Mouse (Mus musculus): ENCODE measurements around the gene Stac2. TPM values are rescaled to one million over a fixed set of nuclear protein-coding genes. Genes with fewer than 3 reads are reported as not detected.

The Stac2 gene
- polyA plus RNA-seq, 1 experiment = 0.87 TPM

DNA sequence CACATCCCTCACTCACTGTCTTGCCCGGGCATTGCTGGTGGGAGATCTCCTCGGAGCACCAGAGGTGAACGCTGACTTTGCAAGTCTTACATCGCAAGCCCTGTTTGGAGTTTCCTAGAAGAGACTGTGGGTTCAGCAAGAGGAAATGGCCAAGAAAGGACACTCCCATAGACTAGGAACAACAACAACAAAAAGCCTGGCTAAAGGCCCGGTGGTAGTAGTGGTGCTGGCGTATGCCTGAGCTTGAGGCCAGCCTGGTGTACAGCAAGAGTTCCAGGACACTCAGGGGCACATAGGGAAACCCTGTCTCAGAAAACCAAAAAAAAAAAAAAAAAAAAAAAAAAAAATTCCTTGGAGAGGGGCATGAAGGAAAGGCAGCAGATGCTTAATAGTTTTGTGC, 10.5 kb downstream of the Stac2 start:
- 0 out of 2 replicates have a peak, but pooled peaks cover under 1% of the 10 kb centered on the region for H3K27me3 ChIP-seq (ENCODE audit: control insufficient read depth, insufficient read depth, low read length)
- TF ChIP-seq CTCF (IDR thresholded peaks at IDR 0.05; ENCODE audit: extremely low read depth, insufficient read length, insufficient replicate concordance, low read depth, low read length) (no peak), POLR2A (IDR thresholded peaks at IDR 0.05; ENCODE audit: low read depth, low read length) (no peak)
- no peak overlapping the region for H3K27ac ChIP-seq (ENCODE audit: insufficient read depth, low read depth, low read length)
- H3K4me1 ChIP-seq (ENCODE audit: control insufficient read depth, insufficient read depth, insufficient read length, low read length) = no peaks in the 10 kb centered on the region
- no peak overlapping the region for H3K4me3 ChIP-seq (ENCODE audit: low read depth, low read length)
- 69% methylated on average over 6 of the region's 6 CpGs for WGBS
- H3K36me3 ChIP-seq (ENCODE audit: control insufficient read depth, insufficient read depth, low read length) = no peaks in the 10 kb centered on the region

GRCm38 (mm10) chr11:98040975-98041374, 12.3 kb downstream of the Stac2 start:
- no peaks in the 10 kb centered on the region for H3K36me3 ChIP-seq (ENCODE audit: control insufficient read depth, insufficient read depth, low read length)
- H3K27me3 ChIP-seq (ENCODE audit: control insufficient read depth, insufficient read depth, low read length) = peaks cover 11% of the 10 kb centered on the region; the same call in 1 of the 2 replicates
- no peaks in the 10 kb centered on the region; the same call in 1 of the 2 replicates for H3K4me1 ChIP-seq (ENCODE audit: control insufficient read depth, insufficient read depth, insufficient read length, low read length)
- no peak for TF ChIP-seq CTCF (IDR thresholded peaks at IDR 0.05; ENCODE audit: extremely low read depth, insufficient read length, insufficient replicate concordance, low read depth, low read length)
- no peak for TF ChIP-seq POLR2A (IDR thresholded peaks at IDR 0.05; ENCODE audit: low read depth, low read length)
- WGBS = 78% methylated on average over 8 of the region's 8 CpGs
- no peak overlapping the region for H3K27ac ChIP-seq (ENCODE audit: insufficient read depth, low read depth, low read length)
- no peak overlapping the region for H3K4me3 ChIP-seq (ENCODE audit: low read depth, low read length)

DNA sequence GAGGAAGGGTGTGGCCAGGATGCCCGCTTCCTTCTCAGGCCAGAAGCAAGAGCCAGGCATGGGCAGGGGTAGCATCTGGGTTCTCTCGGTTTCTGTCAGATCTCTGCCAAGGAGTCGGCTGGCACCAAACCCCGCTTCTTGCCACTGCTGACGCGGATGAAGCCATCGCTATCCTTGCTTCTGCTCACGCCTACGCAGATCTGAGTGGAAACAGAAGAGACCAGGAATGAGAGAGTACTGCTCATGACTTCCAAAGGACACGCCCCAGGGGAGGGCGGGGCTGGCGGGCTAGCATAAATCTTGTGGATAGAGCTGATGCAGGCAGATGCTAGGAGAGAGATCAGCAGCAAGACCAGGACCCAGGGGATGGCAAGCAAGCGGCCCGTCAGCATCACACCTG, 15.4 kb downstream of the Stac2 start:
- H3K27ac ChIP-seq (ENCODE audit: insufficient read depth, low read depth, low read length) = no peak overlapping the region
- WGBS = 60% methylated on average over 14 of the region's 14 CpGs
- TF ChIP-seq POLR2A (IDR thresholded peaks at IDR 0.05; ENCODE audit: low read depth, low read length) (no peak), CTCF (IDR thresholded peaks at IDR 0.05; ENCODE audit: extremely low read depth, insufficient read length, insufficient replicate concordance, low read depth, low read length) (no peak)

DNA sequence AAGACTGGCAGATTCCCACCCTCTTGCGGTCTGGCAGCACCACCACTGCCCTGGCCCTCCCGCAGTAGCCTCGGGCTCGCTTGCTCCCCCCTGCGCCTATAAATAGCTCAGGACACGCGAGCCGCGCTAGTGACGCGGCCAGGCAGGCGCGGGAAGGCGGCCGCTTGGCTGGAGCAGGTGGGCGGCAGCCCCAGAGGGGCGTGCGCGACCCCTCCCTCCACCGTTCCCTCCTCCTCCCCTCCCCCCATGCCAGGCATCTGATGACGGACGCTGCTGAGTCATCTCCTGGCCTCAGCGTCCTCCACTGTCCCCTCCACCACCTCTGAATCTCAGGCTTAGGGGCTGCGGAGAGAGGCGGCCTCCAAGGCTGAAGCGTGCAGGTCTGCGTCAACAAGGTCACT, 17.3 kb downstream of the Stac2 start:
- 2% methylated on average over 26 of the region's 27 CpGs for WGBS
- no peaks in the 10 kb centered on the region for H3K36me3 ChIP-seq (ENCODE audit: control insufficient read depth, insufficient read depth, low read length)
- peaks cover 17% of the 10 kb centered on the region for H3K27me3 ChIP-seq (ENCODE audit: control insufficient read depth, insufficient read depth, low read length)
- TF ChIP-seq POLR2A (IDR thresholded peaks at IDR 0.05; ENCODE audit: low read depth, low read length) (no peak), CTCF (IDR thresholded peaks at IDR 0.05; ENCODE audit: extremely low read depth, insufficient read length, insufficient replicate concordance, low read depth, low read length) (no peak)
- H3K4me3 ChIP-seq (ENCODE audit: low read depth, low read length) = peak overlapping the region; percentile 4; the same call in 1 of the 2 replicates
- H3K27ac ChIP-seq (ENCODE audit: insufficient read depth, low read depth, low read length) = no peak overlapping the region
- H3K4me1 ChIP-seq (ENCODE audit: control insufficient read depth, insufficient read depth, insufficient read length, low read length) = no peaks in the 10 kb centered on the region; the same call in 1 of the 2 replicates

More for the DNA sequence above, 15.4 kb downstream of the Stac2 start:
- H3K27me3 ChIP-seq (ENCODE audit: control insufficient read depth, insufficient read depth, low read length) = peaks cover 17% of the 10 kb centered on the region
- H3K4me3 ChIP-seq (ENCODE audit: low read depth, low read length) = no peak overlapping the region
- H3K4me1 ChIP-seq (ENCODE audit: control insufficient read depth, insufficient read depth, insufficient read length, low read length) = no peaks in the 10 kb centered on the region; the same call in 1 of the 2 replicates
- H3K36me3 ChIP-seq (ENCODE audit: control insufficient read depth, insufficient read depth, low read length) = no peaks in the 10 kb centered on the region

DNA sequence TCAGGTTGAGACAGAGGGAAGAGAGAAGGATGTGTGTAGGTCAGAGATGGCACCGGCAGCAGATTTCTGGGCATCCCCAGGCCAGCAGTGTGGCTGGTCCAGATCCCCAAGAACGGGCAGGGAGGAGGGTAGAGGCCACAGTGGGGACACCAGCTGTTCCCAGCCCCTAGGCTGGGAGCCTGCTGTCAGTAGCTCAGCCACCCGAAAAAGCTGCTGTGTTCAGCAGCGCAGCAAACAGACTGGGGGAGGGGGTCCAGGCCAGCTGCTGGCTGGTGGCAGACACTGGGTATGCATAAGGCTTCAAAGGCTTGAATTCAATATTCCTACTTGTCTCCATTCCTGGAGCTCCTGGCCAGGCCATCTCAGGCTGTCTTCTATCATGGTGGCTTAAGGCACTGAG, 18.4 kb downstream of the Stac2 start:
- Histone ChIP-seq H3K4me3 (ENCODE audit: low read depth, low read length) (no peak overlapping the region), H3K27ac (ENCODE audit: insufficient read depth, low read depth, low read length) (no peak overlapping the region), H3K27me3 (ENCODE audit: control insufficient read depth, insufficient read depth, low read length) (peaks cover 17% of the 10 kb centered on the region), H3K36me3 (ENCODE audit: control insufficient read depth, insufficient read depth, low read length) (peaks cover 8% of the 10 kb centered on the region), H3K4me1 (ENCODE audit: control insufficient read depth, insufficient read depth, insufficient read length, low read length) (no peaks in the 10 kb centered on the region; the same call in 1 of the 2 replicates)
- TF ChIP-seq CTCF (IDR thresholded peaks at IDR 0.05; ENCODE audit: extremely low read depth, insufficient read length, insufficient replicate concordance, low read depth, low read length) (no peak), POLR2A (IDR thresholded peaks at IDR 0.05; ENCODE audit: low read depth, low read length) (no peak)
- 76% methylated on average over 4 of the region's 4 CpGs for WGBS

DNA sequence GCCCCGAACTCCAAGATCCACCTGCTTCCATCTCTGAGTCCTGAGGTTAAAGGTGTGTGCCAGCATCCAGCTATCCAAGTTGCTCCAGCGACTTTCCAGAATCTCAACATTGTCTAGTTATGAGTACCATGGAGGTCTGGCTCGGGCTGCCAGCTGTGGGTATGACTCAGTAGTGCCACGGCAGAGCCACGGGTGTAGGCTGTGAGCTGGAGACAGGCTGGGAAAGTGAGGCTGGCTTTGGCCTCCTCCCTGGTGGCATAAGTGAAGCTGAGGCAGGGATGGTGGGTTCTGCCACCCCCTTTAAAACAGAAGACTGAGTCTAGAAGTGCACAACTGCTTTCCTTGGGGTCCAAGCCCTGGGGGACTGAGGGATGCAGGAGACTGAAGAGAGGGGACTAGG, 19.2 kb downstream of the Stac2 start:
- no peak overlapping the region for H3K27ac ChIP-seq (ENCODE audit: insufficient read depth, low read depth, low read length)
- TF ChIP-seq POLR2A (IDR thresholded peaks at IDR 0.05; ENCODE audit: low read depth, low read length) (no peak), CTCF (IDR thresholded peaks at IDR 0.05; ENCODE audit: extremely low read depth, insufficient read length, insufficient replicate concordance, low read depth, low read length) (no peak)
- H3K4me1 ChIP-seq (ENCODE audit: control insufficient read depth, insufficient read depth, insufficient read length, low read length) = no peaks in the 10 kb centered on the region; the same call in 1 of the 2 replicates
- no peak overlapping the region for H3K4me3 ChIP-seq (ENCODE audit: low read depth, low read length)
- peaks cover 15% of the 10 kb centered on the region for H3K36me3 ChIP-seq (ENCODE audit: control insufficient read depth, insufficient read depth, low read length)
- peaks cover 17% of the 10 kb centered on the region for H3K27me3 ChIP-seq (ENCODE audit: control insufficient read depth, insufficient read depth, low read length)
- WGBS = 77% methylated on average over 5 of the region's 5 CpGs

- Histone ChIP-seq H3K36me3 (ENCODE audit: control insufficient read depth, insufficient read depth, low read length) (peaks cover 24% of the 10 kb centered on the region), H3K27me3 (ENCODE audit: control insufficient read depth, insufficient read depth, low read length) (peaks cover 10% of the 10 kb centered on the region), H3K27ac (ENCODE audit: insufficient read depth, low read depth, low read length) (no peak overlapping the region), H3K4me3 (ENCODE audit: low read depth, low read length) (no peak overlapping the region), H3K4me1 (ENCODE audit: control insufficient read depth, insufficient read depth, insufficient read length, low read length) (no peaks in the 10 kb centered on the region; the same call in 1 of the 2 replicates)
- WGBS = 6% methylated on average over 5 of the region's 5 CpGs
- TF ChIP-seq CTCF (IDR thresholded peaks at IDR 0.05; ENCODE audit: extremely low read depth, insufficient read length, insufficient replicate concordance, low read depth, low read length) (peak; percentile 74; the same call in 1 of the 2 replicates), POLR2A (IDR thresholded peaks at IDR 0.05; ENCODE audit: low read depth, low read length) (no peak)
Measured at GRCm38 (mm10) chr11:98031443-98031770, 21.9 kb downstream of the Stac2 start.

Measured in small intestine, adult 2 months (tissue).